Mouse (Mus musculus) layer of hippocampus, postnatal 14 days (tissue): Measurements from ENCODE around the gene Trmt1. TPM values are rescaled to one million over a fixed set of nuclear protein-coding genes. Genes with fewer than 3 reads are reported as not detected.
A peak's percentile ranks its signal among the peaks of the same experiment; 100 is the strongest.

Experiments
- DNase-seq, 2 experiments: peaks; one replicate each; pipeline ENCODE4 v3.0.0; 2021 to 2022; ENCODE audit warnings: low spot score in 2 of 2, mixed read lengths in 1 of 2
- total RNA-seq, 2 experiments: library from RNA; stranded (reverse); gene quantifications; 2 replicates each; pipeline ENCODE4 v1.2.3; 2021

The Trmt1 gene
- total RNA-seq, 2 experiments from 2014 or later: 82.9 to 97.3 TPM

- DNase-seq: no peak
These were observed 22.0 kb downstream of the Trmt1 start for GRCm38 (mm10) chr8:84708071-84708541.

DNA sequence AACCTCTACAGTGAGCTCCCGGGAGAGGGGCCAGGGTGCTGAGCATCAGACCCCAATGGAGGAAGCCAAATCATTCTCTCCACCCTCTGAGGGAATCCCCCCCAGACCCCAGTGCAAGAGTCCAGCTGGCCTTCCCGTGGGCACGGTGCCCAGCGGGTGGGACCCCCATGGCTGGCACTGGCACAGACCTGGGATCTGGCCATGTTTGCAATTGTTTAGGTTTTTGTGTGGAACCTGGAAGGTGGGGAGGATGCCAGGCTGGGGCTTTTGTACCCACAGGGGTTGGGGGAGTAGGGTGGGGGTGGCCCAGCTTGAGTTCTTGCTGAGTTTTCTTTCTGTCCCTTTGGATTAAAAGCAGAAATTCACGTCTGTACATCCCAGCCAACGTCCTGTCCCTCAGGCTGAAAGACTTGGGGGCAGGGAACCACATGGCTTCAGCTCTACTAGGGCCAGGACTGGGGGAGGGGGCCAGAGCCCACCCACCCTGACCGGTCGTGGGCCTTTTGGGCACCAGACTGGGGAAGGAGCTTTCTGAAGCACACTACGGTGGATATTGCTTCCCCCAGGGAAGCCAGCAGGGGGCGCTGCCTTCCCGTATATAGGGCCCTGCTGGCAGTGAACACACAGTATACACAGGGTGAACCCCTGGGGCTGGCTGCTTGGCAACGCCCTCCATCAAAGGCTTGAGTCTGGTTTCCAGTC lies 22.8 kb downstream of the Trmt1 start:
- peak; percentile 91 to 93 for DNase-seq

- no peak for DNase-seq
These were observed 23.8 kb downstream of the Trmt1 start for GRCm38 (mm10) chr8:84709931-84710330.

DNA sequence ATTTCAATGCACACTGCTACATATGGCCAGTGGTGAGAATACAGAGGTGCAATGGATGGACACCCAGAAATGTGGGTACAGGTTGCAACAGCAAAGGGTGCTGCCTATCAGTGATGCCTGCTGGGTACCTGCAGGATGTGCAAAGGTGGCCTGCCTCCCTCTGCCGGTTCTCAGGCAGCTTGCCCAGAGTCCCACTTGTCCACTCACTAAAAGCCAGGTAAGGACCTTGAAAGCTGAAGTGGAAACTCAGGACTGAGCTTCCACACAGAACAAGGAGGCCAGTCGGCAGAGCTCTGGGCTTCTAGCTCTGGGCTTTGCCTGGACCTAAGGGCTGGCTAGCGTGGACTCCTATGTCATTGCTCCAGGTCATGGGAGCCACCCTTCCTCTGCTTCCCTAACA lies 25.2 kb downstream of the Trmt1 start:
- DNase-seq: no peak

- peak; percentile 75 to 80 for DNase-seq
These were observed 26.0 kb downstream of the Trmt1 start for GRCm38 (mm10) chr8:84711933-84712758.

DNA sequence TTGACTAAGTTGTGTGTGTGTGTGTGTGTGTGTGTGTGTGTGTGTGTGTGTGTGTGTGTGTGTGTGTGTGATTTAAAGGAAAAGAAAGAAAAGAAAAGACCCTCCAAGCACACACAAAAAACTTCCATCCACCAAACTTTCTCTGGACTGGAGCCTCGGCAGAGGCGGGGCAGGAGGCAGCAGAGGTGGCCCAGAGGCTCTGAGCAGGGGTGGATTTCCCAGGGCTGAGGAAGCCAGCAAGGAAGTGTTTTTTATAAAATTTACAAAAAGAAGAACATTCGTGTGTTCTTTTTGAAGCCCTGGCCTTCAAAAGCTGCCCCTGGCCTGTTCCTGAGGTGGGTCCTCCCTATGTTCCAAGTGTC lies 26.6 kb downstream of the Trmt1 start:
- no peak for DNase-seq

- DNase-seq: no peak
These were observed 27.3 kb downstream of the Trmt1 start for GRCm38 (mm10) chr8:84713381-84713780.

DNA sequence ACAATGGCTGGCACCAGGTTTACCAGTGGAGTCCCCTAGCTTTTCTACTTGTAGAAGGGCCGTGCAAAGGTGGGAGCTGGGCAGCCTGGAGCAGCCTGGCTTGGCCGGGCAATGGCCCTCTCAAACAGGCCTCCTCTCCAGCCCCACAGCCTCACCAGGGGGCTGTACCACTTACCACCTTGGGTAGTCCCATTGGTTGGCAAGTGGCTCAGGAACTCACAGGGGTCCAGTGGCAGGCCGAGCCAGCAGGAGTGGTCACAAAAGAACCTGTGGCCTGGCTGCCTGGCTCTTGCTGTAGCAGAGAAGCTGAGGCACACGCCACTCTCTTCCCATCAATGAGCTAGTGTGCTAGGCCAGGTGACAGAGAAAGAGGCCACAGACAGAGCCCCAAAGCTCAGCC lies 28.1 kb downstream of the Trmt1 start:
- no peak for DNase-seq

- DNase-seq: no peak
These were observed 29.9 kb downstream of the Trmt1 start for GRCm38 (mm10) chr8:84715893-84716468.

GRCm38 (mm10) chr8:84716790-84717189 lies 30.7 kb downstream of the Trmt1 start:
- DNase-seq: no peak

DNA sequence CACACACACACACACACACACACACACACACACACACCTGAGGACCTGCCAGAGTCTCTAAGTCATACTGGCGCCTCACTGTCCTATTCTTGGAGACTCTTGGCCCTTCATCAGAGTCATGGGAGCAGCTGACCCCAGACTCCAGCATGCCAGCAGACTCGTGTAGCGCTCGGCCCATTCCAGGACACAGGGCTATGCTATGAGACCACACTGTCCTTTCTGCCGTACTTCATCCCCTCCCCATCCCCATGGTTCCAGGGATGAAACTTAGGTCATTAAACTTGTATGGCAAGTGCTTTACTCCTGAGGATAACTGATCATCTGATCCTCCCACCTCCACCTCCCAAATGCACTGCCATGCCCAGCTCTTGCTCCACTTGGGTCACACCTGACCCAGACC lies 32.4 kb downstream of the Trmt1 start:
- no peak for DNase-seq

DNA sequence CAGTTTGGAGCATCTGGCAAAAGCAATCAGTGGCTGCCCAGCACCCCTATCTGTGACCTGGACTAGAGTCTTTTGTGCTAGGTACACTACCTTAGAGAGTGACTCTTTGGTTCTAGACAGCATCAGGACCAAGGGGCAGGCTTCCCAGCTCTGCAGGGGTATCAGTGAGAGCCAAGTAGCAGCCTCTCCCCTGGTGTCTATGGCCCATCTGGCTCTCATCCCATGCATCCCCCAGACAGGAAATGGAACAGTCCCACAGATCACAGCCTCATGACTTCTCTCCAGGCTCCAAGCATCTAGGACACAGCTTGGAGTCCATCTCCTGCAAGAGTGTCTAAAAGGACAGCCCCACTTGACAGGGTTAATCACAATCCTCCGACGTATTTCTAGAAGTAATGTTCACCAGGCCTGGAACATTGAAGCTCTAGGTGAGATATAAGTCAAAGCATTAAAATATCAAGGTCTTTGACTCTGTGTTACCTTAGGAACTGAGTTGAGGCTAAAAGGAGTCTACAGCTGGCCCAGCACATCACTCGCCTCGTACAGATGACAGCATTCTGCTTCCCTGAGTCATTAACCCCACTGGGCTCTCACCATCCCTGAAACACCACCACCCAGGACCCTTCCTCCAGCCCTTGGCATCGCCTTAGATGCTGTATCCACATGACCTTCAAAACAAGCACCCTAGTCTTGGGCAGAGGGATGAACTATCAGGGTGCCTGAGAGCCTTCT lies 33.0 kb downstream of the Trmt1 start:
- DNase-seq: no peak

DNA sequence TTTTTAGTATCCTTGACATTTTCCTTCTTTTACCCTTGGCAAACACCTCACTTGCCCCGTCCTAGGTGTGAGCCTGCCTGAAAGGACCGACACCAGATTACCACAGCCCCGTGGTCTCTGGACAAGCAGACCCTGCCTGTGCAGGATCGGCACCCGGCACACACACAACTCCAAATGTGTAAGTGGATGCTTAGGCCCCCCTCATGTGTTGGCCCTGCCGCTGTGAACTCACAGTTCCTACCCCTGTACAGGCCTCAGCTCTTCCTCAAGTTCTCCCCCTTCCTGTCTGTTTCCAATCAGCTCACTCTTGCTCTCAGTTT lies 36.4 kb downstream of the Trmt1 start:
- no peak for DNase-seq

DNA sequence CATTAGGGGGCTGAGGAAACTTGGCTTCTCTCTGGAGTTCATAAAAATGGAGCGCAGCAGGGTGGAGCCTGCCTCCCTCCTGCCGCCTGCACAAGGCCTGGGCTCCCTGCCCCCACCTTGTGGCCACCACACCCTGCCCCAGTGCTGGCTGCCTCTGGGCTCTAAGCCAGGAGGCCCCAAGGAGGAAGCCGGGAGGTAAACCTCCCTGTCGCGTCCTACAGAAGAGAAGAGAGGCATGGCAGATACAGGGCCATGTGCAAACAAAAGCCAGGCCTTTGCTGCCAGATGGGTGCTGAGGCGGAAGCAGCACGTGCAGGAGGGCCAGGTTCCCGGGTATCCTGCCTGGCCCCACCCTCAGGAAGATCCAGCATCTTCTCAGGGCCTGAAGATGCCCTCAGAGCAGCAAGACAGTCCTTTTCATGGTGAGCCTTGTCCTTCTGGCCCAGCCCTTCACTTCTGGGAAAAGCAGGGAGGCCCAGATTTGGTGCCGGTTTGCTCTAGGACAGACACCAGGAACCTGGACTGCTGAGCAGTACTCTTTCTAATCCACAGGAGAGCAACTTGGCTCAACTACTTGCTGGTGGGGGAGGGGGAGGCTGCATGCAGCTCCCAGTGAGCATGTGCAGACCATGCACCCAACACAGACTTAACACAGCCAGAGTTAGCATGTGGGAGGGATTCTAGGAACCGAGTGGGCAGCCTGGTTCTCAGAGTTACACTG lies 36.9 kb downstream of the Trmt1 start, which contains the start of gene G430095P16Rik:
G430095P16Rik (plus strand) TSS at position 158 of the 721 bp plus-strand sequence.
- peak in 1 of 2 experiments; percentile 72 for DNase-seq

GRCm38 (mm10) chr8:84723571-84723900 lies 37.4 kb downstream of the Trmt1 start:
- no peak for DNase-seq

DNA sequence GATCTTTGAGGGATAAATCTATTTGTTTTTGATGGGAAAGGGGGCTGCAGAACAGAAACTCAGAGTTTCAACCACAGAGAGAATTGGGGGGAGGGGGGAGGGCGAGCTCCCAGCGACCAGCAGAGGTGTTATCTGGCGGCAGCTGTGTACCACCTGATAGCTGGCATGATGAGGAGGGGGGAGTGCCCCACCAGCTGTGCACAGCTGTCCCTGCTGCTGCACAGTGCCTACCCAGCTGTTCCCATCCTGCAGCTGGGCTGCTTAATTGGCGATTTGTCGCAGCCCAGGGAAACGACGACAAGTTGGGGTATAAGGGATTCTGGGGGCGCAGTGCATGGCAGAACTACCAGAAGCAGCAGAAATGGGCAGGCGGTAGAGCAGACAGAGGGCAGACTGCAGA lies 38.6 kb downstream of the Trmt1 start:
- no peak for DNase-seq

- no peak for DNase-seq
These were observed 39.3 kb downstream of the Trmt1 start for GRCm38 (mm10) chr8:84725246-84725940.

DNA sequence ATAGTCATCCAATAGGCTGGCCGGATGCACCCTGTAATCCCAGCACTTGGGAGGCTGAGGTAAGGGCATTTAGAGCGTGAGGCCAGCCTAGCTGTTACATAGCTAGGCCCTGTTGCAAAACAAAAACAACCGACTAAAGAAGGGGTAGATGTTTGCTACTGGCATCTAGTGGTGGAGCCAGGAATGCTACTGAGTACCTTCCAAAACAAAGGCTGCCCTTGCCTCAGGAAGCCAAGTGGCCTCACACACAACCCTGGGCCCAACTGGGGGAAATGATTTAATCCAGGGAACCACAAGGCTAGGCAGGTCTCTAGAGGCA lies 39.8 kb downstream of the Trmt1 start:
- no peak for DNase-seq

- no peak for DNase-seq
These were observed 42.4 kb downstream of the Trmt1 start for GRCm38 (mm10) chr8:84728474-84728873.

DNA sequence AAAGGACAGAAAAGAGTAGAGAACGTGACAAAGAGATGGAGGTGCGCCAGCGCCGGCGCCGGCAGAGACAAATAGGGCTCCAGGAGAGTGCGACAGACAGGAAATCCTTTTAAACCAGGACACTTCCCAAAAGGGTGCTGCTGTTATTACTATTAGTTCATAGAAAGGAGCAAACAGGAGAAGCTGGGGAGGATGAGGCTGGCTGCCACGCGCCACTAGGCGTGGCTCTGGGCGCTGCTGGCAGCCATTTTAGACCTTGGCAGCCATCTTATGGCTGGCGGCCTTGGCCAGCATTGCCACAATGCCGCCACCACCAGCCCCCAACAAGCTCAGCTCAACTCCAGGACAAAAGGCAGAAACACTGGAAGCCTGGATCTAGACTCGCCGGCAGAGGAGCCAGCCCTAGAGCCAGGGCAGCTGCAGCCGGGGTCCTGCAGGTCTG lies 43.8 kb downstream of the Trmt1 start:
- DNase-seq: peak in 1 of 2 experiments; percentile 74
